Mouse (Mus musculus): ENCODE results near the gene Shd. TPM values are rescaled to one million over a fixed set of nuclear protein-coding genes. Genes with fewer than 3 reads are reported as not detected.

Shd gene
- polyA plus RNA-seq, 1 experiment from 2014 or later, result 0.32 TPM

DNA sequence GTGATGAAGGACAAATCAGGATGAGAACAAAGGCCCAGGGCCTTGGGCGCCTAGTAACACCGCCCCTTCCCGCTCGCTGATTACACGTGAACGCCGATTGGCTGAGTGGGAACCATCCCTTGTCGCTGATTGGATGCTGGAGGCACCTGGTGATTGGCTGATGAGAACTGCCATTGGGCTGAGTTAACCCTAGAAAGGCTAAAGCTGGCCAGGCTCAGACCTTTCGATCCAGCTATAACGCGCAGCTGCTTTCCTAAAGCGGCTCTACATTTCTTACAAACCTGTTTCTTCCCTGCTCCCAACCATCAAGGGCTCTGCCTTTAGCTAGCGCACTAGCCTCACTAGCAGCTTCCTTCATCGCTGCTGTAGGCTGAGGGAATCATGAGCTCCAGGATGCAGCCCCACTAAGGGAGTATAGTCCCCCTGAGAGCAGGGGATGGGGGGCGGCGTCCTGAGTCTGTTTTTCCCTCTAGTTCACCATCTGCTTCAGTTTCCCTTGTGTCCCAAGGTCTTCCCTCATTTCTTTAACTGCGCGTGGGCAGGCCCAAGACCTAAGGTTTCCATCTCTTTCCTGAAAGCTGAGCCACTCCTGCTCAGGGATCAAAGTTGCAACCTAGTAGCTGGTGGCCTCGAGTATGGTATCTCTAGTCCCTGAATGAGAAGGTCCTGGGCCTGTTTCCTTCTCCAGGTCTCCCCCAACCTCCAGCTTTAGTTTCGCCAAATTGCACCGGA, 38.3 kb downstream of the Shd start:
- peak overlapping the region; percentile 78 for H3K4me3 ChIP-seq (replicated peaks)
- peak overlapping the region; percentile 99 for H3K4me2 ChIP-seq
- peak overlapping the region; percentile 69 for H3K9ac ChIP-seq
- peaks cover 10% of the 10 kb centered on the region; the same call in 1 of the 2 replicates for H3K36me3 ChIP-seq (replicated peaks)
- under 1% methylated on average over 21 of the region's 21 CpGs for WGBS (ENCODE audit: insufficient replicate concordance)
- H3K27me3 ChIP-seq, result peaks cover 9% of the 10 kb centered on the region
- peak overlapping the region; percentile 84 for H3K27ac ChIP-seq (replicated peaks)
- peaks cover 43% of the 10 kb centered on the region for H3K4me1 ChIP-seq (replicated peaks)
- peak; percentile 78 for ATAC-seq (ENCODE audit: insufficient read depth)
- H3K9me3 ChIP-seq (replicated peaks), result no peaks in the 10 kb centered on the region

DNA sequence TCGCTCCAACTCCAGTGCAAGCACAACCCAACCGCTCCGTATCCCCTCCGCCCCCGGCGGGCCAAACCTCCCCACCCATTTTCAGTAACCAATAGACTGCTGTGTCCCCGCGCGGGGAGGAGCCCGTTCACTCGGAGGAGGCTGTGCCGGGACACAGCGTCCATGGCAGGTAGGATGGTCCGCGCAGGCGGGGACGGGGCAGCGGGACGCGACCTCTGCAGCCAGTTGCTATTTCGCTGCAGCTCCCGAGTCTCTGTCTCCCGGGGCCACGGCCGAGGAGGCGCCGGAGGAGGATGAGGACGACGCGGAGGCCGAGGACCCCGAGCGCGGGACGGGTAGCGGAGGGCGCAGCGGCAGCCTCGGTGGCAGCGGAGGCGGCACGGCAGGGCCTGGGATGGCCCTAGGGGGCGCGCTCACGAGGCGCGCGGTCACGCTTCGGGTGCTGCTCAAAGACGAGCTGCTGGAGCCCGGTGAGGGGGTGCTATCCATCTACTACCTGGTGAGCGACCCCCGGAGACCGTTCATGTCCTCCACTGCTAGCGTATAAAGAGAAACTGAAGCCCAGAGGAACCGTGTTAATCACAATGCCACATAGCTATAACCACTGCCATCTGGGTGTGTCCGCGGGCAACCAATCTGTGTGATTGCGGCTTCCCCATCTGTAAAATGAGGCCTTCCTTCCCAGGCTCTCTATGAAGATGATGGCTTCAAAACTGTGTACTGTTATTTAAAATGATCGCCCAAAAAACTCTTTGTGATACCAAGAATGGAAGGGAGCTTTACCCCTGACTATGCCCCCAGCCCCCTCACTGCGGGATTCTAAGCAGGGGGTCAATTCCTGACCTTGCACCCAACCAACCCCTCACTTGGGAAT, 39.1 kb downstream of the Shd start:
- Histone ChIP-seq H3K4me3 (replicated peaks) (peak overlapping the region; percentile 78), H3K4me1 (replicated peaks) (peaks cover 43% of the 10 kb centered on the region), H3K27me3 (peaks cover 9% of the 10 kb centered on the region), H3K4me2 (peak overlapping the region; percentile 99), H3K36me3 (replicated peaks) (peaks cover 10% of the 10 kb centered on the region; the same call in 1 of the 2 replicates), H3K9me3 (replicated peaks) (no peaks in the 10 kb centered on the region), H3K27ac (replicated peaks) (peak overlapping the region; percentile 84), H3K9ac (peak overlapping the region; percentile 69)
- under 1% methylated on average over 62 of the region's 62 CpGs for WGBS (ENCODE audit: insufficient replicate concordance)
- peak; percentile 89 for ATAC-seq (ENCODE audit: insufficient read depth)

DNA sequence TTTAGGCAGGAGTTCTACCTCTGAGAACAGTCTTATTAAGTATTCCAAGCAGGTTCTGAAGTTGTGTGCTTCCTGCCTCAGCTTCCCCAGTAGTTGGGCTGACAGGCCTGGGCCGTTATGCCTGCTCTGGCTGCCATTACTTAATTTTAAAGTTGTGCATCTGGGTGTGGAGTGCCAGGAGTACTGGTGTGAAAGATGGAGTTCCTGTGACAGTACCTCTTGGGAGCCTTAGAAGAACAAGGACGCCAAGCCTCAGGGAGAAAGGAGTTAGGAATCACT, 39.6 kb downstream of the Shd start:
- Histone ChIP-seq H3K27me3 (peaks cover 6% of the 10 kb centered on the region; the same call in 1 of the 2 replicates), H3K9me3 (replicated peaks) (no peaks in the 10 kb centered on the region), H3K4me1 (replicated peaks) (peaks cover 43% of the 10 kb centered on the region), H3K9ac (peak overlapping the region; percentile 69; the same call in 1 of the 2 replicates), H3K27ac (replicated peaks) (no peak overlapping the region), H3K36me3 (replicated peaks) (peaks cover 13% of the 10 kb centered on the region; the same call in 1 of the 2 replicates), H3K4me3 (replicated peaks) (peak overlapping the region; percentile 78), H3K4me2 (peak overlapping the region; percentile 99)
- ATAC-seq (ENCODE audit: insufficient read depth), result no peak
- WGBS (ENCODE audit: insufficient replicate concordance), result 58% methylated on average over 2 of the region's 2 CpGs

DNA sequence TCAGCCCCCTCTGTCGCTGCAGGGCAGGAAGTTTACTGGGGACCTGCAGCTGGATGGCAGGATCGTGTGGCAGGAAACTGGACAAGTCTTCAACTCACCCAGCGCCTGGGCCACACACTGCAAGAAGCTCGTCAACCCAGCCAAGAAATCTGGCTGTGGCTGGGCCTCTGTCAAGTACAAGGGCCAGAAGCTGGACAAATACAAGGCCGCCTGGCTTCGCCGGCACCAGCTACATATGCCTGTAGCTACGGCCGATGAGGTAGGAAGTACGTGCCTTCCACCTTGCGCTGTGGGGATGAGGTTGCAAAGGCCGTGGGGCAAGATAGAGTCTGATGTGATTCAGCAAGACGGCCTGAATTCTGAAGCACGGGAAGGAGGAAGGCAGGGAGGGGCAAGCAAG, 40.0 kb downstream of the Shd start:
- peak overlapping the region; percentile 78; the same call in 1 of the 2 replicates for H3K4me3 ChIP-seq (replicated peaks)
- peak overlapping the region; percentile 99 for H3K4me2 ChIP-seq
- WGBS (ENCODE audit: insufficient replicate concordance), result 61% methylated on average over 14 of the region's 14 CpGs
- no peak overlapping the region for H3K9ac ChIP-seq
- no peaks in the 10 kb centered on the region for H3K9me3 ChIP-seq (replicated peaks)
- no peak for ATAC-seq (ENCODE audit: insufficient read depth)
- H3K4me1 ChIP-seq (replicated peaks), result peaks cover 42% of the 10 kb centered on the region
- no peak overlapping the region for H3K27ac ChIP-seq (replicated peaks)
- peaks cover 6% of the 10 kb centered on the region; the same call in 1 of the 2 replicates for H3K27me3 ChIP-seq
- H3K36me3 ChIP-seq (replicated peaks), result peaks cover 16% of the 10 kb centered on the region

DNA sequence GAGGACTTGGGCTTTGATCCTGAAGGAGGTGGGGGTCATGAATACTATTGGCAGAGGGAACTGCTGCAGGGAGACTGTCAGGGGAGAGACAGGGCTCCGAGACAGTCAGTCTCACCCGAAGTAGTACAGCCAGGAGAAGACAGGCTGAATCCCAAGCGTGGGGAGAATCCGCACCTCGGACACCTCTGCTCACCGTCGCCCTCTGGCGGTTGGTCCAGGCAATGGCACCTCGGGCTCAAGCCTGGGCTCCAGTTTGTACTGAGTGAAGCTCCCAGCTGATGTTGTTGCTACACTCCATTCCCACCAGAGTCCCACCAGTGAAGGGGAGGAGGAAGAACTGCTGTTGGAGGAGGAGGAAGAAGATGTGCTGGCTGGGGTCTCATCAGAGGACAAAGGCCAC, 40.4 kb downstream of the Shd start:
- no peaks in the 10 kb centered on the region for H3K9me3 ChIP-seq (replicated peaks)
- no peak overlapping the region for H3K27ac ChIP-seq (replicated peaks)
- H3K27me3 ChIP-seq, result peaks cover 6% of the 10 kb centered on the region; the same call in 1 of the 2 replicates
- 1% methylated on average over 9 of the region's 9 CpGs for WGBS (ENCODE audit: insufficient replicate concordance)
- no peak overlapping the region for H3K9ac ChIP-seq
- H3K4me3 ChIP-seq (replicated peaks), result peak overlapping the region; percentile 78; the same call in 1 of the 2 replicates
- no peak for ATAC-seq (ENCODE audit: insufficient read depth)
- peaks cover 38% of the 10 kb centered on the region for H3K4me1 ChIP-seq (replicated peaks)
- peaks cover 21% of the 10 kb centered on the region for H3K36me3 ChIP-seq (replicated peaks)
- peak overlapping the region; percentile 99 for H3K4me2 ChIP-seq

DNA sequence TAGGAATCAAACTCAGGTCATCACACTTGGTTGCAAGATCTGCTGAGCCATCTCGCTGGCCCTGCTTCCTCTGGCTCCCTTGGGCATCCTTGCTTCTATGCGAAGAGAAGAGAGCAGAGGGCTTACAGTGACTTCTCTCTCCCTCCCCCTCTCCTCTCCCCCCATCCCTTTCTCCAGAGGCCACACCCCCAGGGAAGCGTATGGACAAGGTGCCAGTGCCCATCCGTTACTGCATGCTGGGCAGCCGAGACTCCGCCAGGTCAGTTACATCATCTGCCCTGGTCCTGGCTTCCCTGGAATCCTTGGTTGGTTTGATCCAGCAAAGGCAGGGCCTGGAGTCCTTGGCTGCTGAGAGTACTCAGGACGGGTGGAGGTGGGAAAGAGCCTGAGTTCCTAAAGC, 41.2 kb downstream of the Shd start:
- Histone ChIP-seq H3K27ac (replicated peaks) (no peak overlapping the region), H3K36me3 (replicated peaks) (peaks cover 28% of the 10 kb centered on the region), H3K9ac (no peak overlapping the region), H3K4me3 (replicated peaks) (no peak overlapping the region), H3K4me2 (no peak overlapping the region), H3K9me3 (replicated peaks) (no peaks in the 10 kb centered on the region), H3K27me3 (peaks cover 6% of the 10 kb centered on the region; the same call in 1 of the 2 replicates), H3K4me1 (replicated peaks) (peaks cover 38% of the 10 kb centered on the region)
- WGBS (ENCODE audit: insufficient replicate concordance), result 73% methylated on average over 7 of the region's 7 CpGs
- ATAC-seq (ENCODE audit: insufficient read depth), result no peak

DNA sequence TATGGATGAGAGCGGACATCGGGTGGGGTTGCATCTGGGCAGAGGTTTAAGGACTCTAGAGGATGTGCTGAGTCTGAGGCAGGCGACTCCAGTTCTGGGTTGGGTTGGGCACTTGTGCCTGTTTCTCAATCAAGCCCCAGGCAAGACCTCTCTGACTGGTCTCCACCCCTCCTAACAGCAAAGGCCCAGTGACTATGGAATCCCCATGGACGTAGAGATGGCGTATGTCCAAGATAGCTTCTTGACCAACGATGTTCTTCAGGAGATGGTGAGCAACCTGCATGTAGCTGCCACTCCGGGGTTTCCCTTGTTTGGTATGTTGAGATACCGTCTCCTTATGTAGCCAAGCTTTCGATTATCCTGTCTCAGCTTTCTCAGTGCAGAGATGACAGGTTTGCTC, 45.0 kb downstream of the Shd start:
- Histone ChIP-seq H3K9me3 (replicated peaks) (no peaks in the 10 kb centered on the region), H3K4me3 (replicated peaks) (no peak overlapping the region), H3K27me3 (peaks cover 2% of the 10 kb centered on the region; the same call in 1 of the 2 replicates), H3K36me3 (replicated peaks) (peaks cover 66% of the 10 kb centered on the region), H3K9ac (no peak overlapping the region), H3K27ac (replicated peaks) (no peak overlapping the region), H3K4me1 (replicated peaks) (peaks cover 7% of the 10 kb centered on the region), H3K4me2 (no peak overlapping the region)
- 82% methylated on average over 9 of the region's 9 CpGs for WGBS (ENCODE audit: insufficient replicate concordance)
- no peak for ATAC-seq (ENCODE audit: insufficient read depth)

DNA sequence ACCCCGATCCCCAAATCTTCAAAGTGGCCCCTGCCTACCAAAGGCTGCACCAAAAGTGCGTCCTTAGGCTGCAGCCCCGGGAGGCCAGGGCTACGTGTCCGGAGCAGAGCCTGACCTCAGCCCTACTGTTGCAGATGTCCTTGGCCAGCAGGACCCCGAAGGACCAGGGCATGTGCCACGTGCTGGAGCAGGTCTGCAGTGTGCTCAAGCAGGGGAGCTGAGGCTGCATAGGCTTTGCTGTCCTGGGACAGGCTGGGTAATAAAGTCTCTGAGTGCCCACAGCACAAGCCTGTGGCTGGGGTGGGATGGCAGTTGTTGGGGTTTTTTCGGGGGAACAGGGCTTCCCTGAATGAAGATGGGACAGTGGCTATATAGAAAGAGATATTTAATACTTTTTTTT, 46.1 kb downstream of the Shd start:
- Histone ChIP-seq H3K4me2 (no peak overlapping the region), H3K9ac (no peak overlapping the region), H3K27ac (replicated peaks) (no peak overlapping the region), H3K4me3 (replicated peaks) (no peak overlapping the region), H3K4me1 (replicated peaks) (peaks cover 5% of the 10 kb centered on the region), H3K9me3 (replicated peaks) (no peaks in the 10 kb centered on the region), H3K36me3 (replicated peaks) (peaks cover 77% of the 10 kb centered on the region), H3K27me3 (no peaks in the 10 kb centered on the region)
- WGBS (ENCODE audit: insufficient replicate concordance), result 77% methylated on average over 8 of the region's 8 CpGs
- no peak for ATAC-seq (ENCODE audit: insufficient read depth)

DNA sequence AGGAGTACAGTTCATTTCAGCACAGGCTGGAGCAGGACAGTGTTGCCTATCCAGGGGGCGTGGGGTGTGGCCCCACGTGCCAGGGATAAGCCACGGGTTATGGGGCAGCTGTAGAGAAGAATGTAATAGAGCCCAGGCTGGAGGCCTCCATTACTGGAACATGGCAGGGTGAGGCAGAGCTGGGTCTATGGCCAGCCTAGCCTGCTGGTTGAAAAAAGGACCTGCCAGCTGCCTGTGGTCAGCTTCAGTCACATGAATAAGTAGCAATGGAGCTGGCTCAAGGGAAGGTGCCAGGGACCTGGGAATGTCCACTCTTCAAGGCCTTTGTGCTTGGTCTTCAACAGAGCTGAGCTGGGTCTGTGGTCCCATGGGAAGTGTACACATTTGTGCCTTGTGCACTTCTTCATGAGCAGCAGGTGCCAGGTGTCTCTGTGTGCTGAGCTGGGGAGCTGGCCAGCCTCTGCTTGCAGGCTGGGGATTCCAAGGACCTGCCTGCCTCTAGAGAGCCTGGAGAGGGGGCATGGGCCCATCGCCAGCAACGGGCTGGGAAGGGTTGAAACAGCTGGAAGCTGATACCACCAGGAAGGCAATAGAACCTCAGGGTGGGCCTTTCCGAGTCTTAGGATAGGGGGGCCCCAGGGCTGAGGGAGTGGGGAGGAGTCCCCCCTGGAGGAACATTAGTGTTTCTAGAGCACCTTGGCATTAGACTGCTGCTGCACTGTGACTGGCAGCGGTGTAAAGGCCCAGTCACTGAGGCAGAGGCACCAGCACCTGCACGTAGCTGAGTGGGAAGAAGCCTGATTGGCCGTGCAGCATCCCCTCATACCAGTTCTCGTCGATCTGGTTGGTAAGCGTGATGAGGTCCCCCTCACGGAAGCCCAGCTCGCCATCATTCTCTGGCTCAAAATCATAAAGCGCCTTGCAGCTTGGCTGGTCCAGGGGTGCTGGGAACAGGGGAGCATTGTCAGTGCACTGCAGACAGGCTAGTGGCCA, 46.8 kb downstream of the Shd start:
- H3K4me2 ChIP-seq, result no peak overlapping the region
- H3K4me1 ChIP-seq (replicated peaks), result peaks cover 12% of the 10 kb centered on the region
- ATAC-seq (ENCODE audit: insufficient read depth), result no peak
- no peaks in the 10 kb centered on the region for H3K9me3 ChIP-seq (replicated peaks)
- no peak overlapping the region for H3K4me3 ChIP-seq (replicated peaks)
- peaks cover 78% of the 10 kb centered on the region for H3K36me3 ChIP-seq (replicated peaks)
- 83% methylated on average over 15 of the region's 15 CpGs for WGBS (ENCODE audit: insufficient replicate concordance)
- H3K9ac ChIP-seq, result no peak overlapping the region
- H3K27ac ChIP-seq (replicated peaks), result no peak overlapping the region
- no peaks in the 10 kb centered on the region for H3K27me3 ChIP-seq

DNA sequence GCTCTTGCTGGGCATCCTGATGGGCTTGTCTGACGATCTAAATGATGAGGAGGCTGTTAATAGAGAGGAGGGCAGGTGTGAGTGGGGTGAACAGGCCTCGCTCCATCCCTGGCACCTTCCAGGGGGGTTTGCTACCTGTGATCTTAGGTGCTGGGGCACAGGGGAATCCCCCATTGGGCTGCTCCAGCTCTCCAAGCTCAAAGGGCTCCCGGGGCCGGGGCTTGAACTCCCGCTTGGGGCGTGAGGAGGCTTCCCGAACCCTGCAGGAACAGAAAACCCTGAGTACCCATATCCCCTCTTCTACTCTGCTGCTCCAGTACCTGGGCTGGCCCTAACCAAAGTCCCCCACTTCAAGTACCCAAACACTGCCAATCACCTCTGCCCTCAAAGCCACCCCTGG, 47.6 kb downstream of the Shd start:
- Histone ChIP-seq H3K4me1 (replicated peaks) (peaks cover 20% of the 10 kb centered on the region), H3K4me3 (replicated peaks) (no peak overlapping the region), H3K36me3 (replicated peaks) (peaks cover 73% of the 10 kb centered on the region), H3K27ac (replicated peaks) (no peak overlapping the region), H3K27me3 (no peaks in the 10 kb centered on the region), H3K4me2 (no peak overlapping the region), H3K9me3 (replicated peaks) (no peaks in the 10 kb centered on the region), H3K9ac (no peak overlapping the region)
- no peak for ATAC-seq (ENCODE audit: insufficient read depth)
- 85% methylated on average over 7 of the region's 7 CpGs for WGBS (ENCODE audit: insufficient replicate concordance)

Measured in liver, embryonic 15.5 days (tissue).